Mouse (Mus musculus) kidney, postnatal 0 days (tissue): ENCODE results near the gene Gm609. TPM values are rescaled to one million over a fixed set of nuclear protein-coding genes. Genes with fewer than 3 reads are reported as not detected.

Source experiments
- ATAC-seq: fragments of 200-750 bp; cut with Nextera tagmentation; replicated peaks from 2 replicates; pipeline ENCODE4 v1.8.0; 2017; ENCODE audit warnings: low read depth, moderate number of reproducible peaks, moderate TSS enrichment, moderate library complexity; ENCODE audit not compliant: low FRiP score
- DNase-seq: peaks from one replicate; pipeline ENCODE4 v3.0.0-alpha.2; 2016; ENCODE audit warnings: low spot score
- H3K27ac ChIP-seq: fragments of 300-500 bp; sonication (generic); 2 replicates; pipeline ENCODE4 v1.5.1; 2014; ENCODE audit warnings: mild to moderate bottlenecking
- H3K27me3 ChIP-seq: fragments of 300-500 bp; sonication (generic); 2 replicates; pipeline ENCODE4 v1.6.1; 2014; ENCODE audit warnings: low read length, mixed read lengths; ENCODE audit not compliant: insufficient read depth
- H3K36me3 ChIP-seq: fragments of 300-500 bp; sonication (generic); 2 replicates; pipeline ENCODE4 v1.6.1; 2014; ENCODE audit warnings: low read length, mixed read lengths; ENCODE audit not compliant: insufficient read depth
- H3K4me1 ChIP-seq: fragments of 300-500 bp; sonication (generic); replicated peaks from 2 replicates; pipeline ENCODE4 v1.6.1; 2014; ENCODE audit warnings: antibody characterized with exemption, low read length, mixed read lengths; ENCODE audit not compliant: insufficient read depth
- H3K4me2 ChIP-seq: fragments of 300-500 bp; sonication (generic); 2 replicates; pipeline ENCODE4 v1.6.1; 2014; ENCODE audit warnings: mild to moderate bottlenecking, low read length, moderate library complexity, mixed read lengths
- H3K4me3 ChIP-seq: fragments of 300-500 bp; sonication (generic); replicated peaks from 2 replicates; pipeline ENCODE4 v1.5.1; 2014; ENCODE audit warnings: low read depth, low read length
- H3K9ac ChIP-seq: fragments of 300-500 bp; sonication (generic); 2 replicates; pipeline ENCODE4 v1.6.1; 2014; ENCODE audit warnings: low read depth, low read length
- H3K9me3 ChIP-seq: fragments of 300-500 bp; sonication (generic); replicated peaks from 2 replicates; pipeline ENCODE4 v1.6.1; 2016; ENCODE audit warnings: low read length, inconsistent platforms, mixed read lengths
- CTCF ChIP-seq: IDR thresholded peaks from 2 replicates; pipeline ENCODE4 v1.5.1; 2016; ENCODE audit warnings: antibody characterized with exemption, low read depth, mild to moderate bottlenecking, moderate library complexity
- WGBS: fragments of 180-500 bp; shearing (Covaris S2); extraction: QIAGEN DNeasy Blood & Tissue Kit; methylation state at CpG from one replicate; pipeline ENCODE4 v1.1.7; 2014; 5-methylcytosine and 5-hydroxymethylcytosine counted together
- polyA plus RNA-seq: library from polyadenylated mRNA; unstranded; fragments of >200 nt; fragmentation: Nextera tagmentation; extraction: Ambion mirVana; gene quantifications from 2 replicates; pipeline ENCODE4 v1.2.1, GENCODE M21; 2015

The Gm609 gene
- polyA plus RNA-seq, 1 experiment from 2014 or later, result 0.49 TPM

DNA sequence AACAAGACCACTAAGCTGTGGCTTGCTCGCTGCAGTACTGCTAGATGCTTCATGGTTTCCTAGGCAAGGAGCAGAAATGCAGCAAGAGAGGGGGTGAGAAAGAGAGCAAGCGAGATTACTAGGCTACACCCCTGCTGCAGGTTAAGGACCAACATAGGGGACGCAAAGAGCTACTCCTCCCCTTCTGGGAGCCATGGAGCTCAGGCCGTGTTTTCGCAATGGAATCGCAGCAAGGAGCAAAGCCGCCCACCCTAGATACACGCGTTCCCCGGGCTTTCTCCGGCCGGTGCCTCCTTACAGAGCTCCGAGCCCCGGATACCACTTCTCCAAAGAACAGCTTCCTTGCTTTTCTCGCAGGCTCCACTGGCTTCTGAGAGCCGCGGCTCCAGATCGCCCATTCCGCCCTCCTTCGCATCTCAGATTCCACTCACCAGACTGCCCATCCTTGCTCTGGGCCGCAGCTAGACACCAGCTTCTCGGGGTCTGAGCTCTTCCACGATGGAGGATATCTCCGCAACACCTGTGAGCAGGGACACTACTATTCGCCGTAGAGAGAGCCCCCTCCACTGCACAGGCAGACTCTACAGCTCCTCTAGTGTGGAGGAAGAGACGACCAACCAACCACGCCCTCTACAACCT is 84.2 kb downstream of the Gm609 start, which contains the start of gene Cd200:
Cd200 (minus strand) TSS at position 629 of the 639 bp plus-strand sequence.
- peak within 1 kb of the TSS; percentile 76 for H3K4me2 ChIP-seq
- peak within 1 kb of the TSS; percentile 60 for H3K9ac ChIP-seq
- DNase-seq, result peak; percentile 51
- H3K27me3 ChIP-seq, result no peaks in the 10 kb centered on the region
- H3K36me3 ChIP-seq, result no peaks in the 10 kb centered on the region
- no peaks in the 10 kb centered on the region for H3K4me1 ChIP-seq
- H3K9me3 ChIP-seq, result no peaks in the 10 kb centered on the region
- peak; percentile 28; the same call in 1 of the 2 replicates for TF ChIP-seq CTCF
- peak within 1 kb of the TSS; percentile 72 for H3K27ac ChIP-seq
- H3K4me3 ChIP-seq, result peak within 1 kb of the TSS; percentile 67
- under 1% methylated on average over 28 of the region's 28 CpGs for WGBS
- peak; percentile 90 for ATAC-seq

GRCm38 (mm10) chr16:45407645-45408400 is 84.9 kb downstream of the Gm609 start:
- no peaks in the 10 kb centered on the region for H3K4me1 ChIP-seq
- TF ChIP-seq CTCF, result no peak
- peak overlapping the region; percentile 72 for H3K27ac ChIP-seq
- peak overlapping the region; percentile 76 for H3K4me2 ChIP-seq
- WGBS, result 30% methylated on average over 9 of the region's 9 CpGs
- no peaks in the 10 kb centered on the region for H3K36me3 ChIP-seq
- H3K4me3 ChIP-seq, result peak overlapping the region; percentile 67
- H3K9me3 ChIP-seq, result no peaks in the 10 kb centered on the region
- H3K9ac ChIP-seq, result peak overlapping the region; percentile 60
- DNase-seq, result peak; percentile 9
- H3K27me3 ChIP-seq, result no peaks in the 10 kb centered on the region
- no peak for ATAC-seq

- 88% methylated on average over 5 of the region's 5 CpGs for WGBS
- no peak for ATAC-seq
- Histone ChIP-seq H3K36me3 (no peaks in the 10 kb centered on the region), H3K4me2 (peak overlapping the region; percentile 76), H3K4me1 (no peaks in the 10 kb centered on the region), H3K9me3 (no peaks in the 10 kb centered on the region), H3K27ac (no peak overlapping the region), H3K27me3 (no peaks in the 10 kb centered on the region), H3K4me3 (no peak overlapping the region), H3K9ac (no peak overlapping the region)
- no peak for DNase-seq
- TF ChIP-seq CTCF, result no peak
Observed at GRCm38 (mm10) chr16:45407091-45407490, 85.7 kb downstream of the Gm609 start.

GRCm38 (mm10) chr16:45402951-45403350 is 89.8 kb downstream of the Gm609 start:
- Histone ChIP-seq H3K4me2 (no peak overlapping the region), H3K27me3 (no peaks in the 10 kb centered on the region), H3K9ac (no peak overlapping the region), H3K36me3 (no peaks in the 10 kb centered on the region), H3K4me1 (no peaks in the 10 kb centered on the region), H3K4me3 (no peak overlapping the region), H3K27ac (no peak overlapping the region), H3K9me3 (no peaks in the 10 kb centered on the region)
- DNase-seq (no peak), ATAC-seq (no peak)
- TF ChIP-seq CTCF, result no peak
- 68% methylated on average over 2 of the region's 2 CpGs for WGBS

- WGBS, result 98% methylated on average over 1 of the region's 1 CpGs
- Histone ChIP-seq H3K4me1 (no peaks in the 10 kb centered on the region), H3K4me2 (no peak overlapping the region), H3K36me3 (no peaks in the 10 kb centered on the region), H3K27ac (no peak overlapping the region), H3K27me3 (no peaks in the 10 kb centered on the region), H3K9me3 (no peaks in the 10 kb centered on the region), H3K4me3 (no peak overlapping the region), H3K9ac (no peak overlapping the region)
- ATAC-seq (no peak), DNase-seq (no peak)
- no peak for TF ChIP-seq CTCF
Observed at GRCm38 (mm10) chr16:45402036-45402435, 90.7 kb downstream of the Gm609 start.

DNA sequence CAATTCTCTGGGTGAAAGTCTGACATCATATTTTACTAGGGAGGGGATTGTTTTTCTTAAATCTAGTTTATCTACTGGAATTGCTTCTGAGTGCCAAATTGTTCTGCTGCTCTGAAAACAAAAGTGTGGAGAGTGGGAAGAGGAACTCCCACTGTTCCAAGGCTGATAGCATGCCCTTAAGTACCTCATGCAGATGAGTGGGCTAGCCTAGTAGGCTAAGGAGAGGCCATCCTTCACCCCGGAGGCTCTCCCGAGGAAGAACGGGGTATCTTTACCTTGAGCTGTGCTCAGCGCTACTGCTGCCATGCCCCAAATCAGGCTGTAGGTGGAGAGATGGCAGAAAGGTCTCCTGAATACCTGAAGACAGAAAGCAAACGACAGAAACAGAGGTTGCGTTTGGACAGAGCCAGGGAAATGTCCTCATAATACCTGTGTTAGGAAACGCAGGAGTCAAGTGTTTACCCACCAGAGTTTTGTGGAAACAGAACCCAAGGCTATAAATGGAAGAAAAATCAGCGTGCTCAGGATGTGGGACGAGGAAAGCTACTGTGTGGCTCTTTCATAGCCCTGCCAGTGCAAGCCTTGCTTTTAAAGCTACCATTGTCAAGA is 92.7 kb downstream of the Gm609 start:
- no peak overlapping the region for H3K9ac ChIP-seq
- no peaks in the 10 kb centered on the region for H3K4me1 ChIP-seq
- no peaks in the 10 kb centered on the region for H3K9me3 ChIP-seq
- H3K36me3 ChIP-seq, result no peaks in the 10 kb centered on the region
- H3K27me3 ChIP-seq, result no peaks in the 10 kb centered on the region
- DNase-seq, result no peak
- H3K4me3 ChIP-seq, result no peak overlapping the region
- WGBS, result 60% methylated on average over 9 of the region's 9 CpGs
- no peak for ATAC-seq
- H3K4me2 ChIP-seq, result no peak overlapping the region
- TF ChIP-seq CTCF, result no peak
- H3K27ac ChIP-seq, result no peak overlapping the region
